Mouse (Mus musculus): ENCODE results near the gene Nfu1. TPM values are rescaled to one million over a fixed set of nuclear protein-coding genes. Genes with fewer than 3 reads are reported as not detected.

Nfu1 gene
- total RNA-seq, 2 experiments from 2014 or later = 71.5 to 72.8 TPM

- DNase-seq = no peak
- intact Hi-C loops (cut with DNase I) = no loop called here
Measured at GRCm38 (mm10) chr6:87068209-87068608, 59.2 kb downstream of the Nfu1 start.

- intact Hi-C loops (cut with DNase I) = no loop called here
- no peak for DNase-seq
Measured at GRCm38 (mm10) chr6:87069195-87069900, 60.3 kb downstream of the Nfu1 start.

GRCm38 (mm10) chr6:87070641-87071040 lies 61.6 kb downstream of the Nfu1 start:
- intact Hi-C loops (cut with DNase I) = no loop called here
- DNase-seq = no peak

- intact Hi-C loops (cut with DNase I) = no loop called here
Measured at GRCm38 (mm10) chr6:87072759-87073158, 63.7 kb downstream of the Nfu1 start.

GRCm38 (mm10) chr6:87075092-87075685 lies 66.2 kb downstream of the Nfu1 start:
- intact Hi-C loops (cut with DNase I) = no loop called here
- DNase-seq = no peak

More at GRCm38 (mm10) chr6:87072759-87073158, 63.7 kb downstream of the Nfu1 start:
- DNase-seq = no peak

Other genes with a start within 250 kb of the Nfu1 start
- 10 to 100 TPM; 36.1 to 42.0 TPM for gene Anxa4, start 215.7 kb upstream of the Nfu1 start, total RNA-seq (2021)
- gene Aak1, start 159.7 kb upstream of the Nfu1 start, total RNA-seq (2021) = 10 to 100 TPM; 71.1 to 75.1 TPM
- 10 to 100 TPM; 13.0 to 15.6 TPM for gene Gfpt1, start 33.6 kb downstream of the Nfu1 start, total RNA-seq (2021)
- gene D6Ertd527e, start 95.5 kb downstream of the Nfu1 start, total RNA-seq (2021) = not detected